Mouse (Mus musculus): ENCODE results near the gene Txlnb.
"Not testable (repeated sequence)": the region's sequence is repeated elsewhere in the genome, so short reads cannot be mapped to it uniquely, and the experiment has no call there.

Txlnb gene

DNA sequence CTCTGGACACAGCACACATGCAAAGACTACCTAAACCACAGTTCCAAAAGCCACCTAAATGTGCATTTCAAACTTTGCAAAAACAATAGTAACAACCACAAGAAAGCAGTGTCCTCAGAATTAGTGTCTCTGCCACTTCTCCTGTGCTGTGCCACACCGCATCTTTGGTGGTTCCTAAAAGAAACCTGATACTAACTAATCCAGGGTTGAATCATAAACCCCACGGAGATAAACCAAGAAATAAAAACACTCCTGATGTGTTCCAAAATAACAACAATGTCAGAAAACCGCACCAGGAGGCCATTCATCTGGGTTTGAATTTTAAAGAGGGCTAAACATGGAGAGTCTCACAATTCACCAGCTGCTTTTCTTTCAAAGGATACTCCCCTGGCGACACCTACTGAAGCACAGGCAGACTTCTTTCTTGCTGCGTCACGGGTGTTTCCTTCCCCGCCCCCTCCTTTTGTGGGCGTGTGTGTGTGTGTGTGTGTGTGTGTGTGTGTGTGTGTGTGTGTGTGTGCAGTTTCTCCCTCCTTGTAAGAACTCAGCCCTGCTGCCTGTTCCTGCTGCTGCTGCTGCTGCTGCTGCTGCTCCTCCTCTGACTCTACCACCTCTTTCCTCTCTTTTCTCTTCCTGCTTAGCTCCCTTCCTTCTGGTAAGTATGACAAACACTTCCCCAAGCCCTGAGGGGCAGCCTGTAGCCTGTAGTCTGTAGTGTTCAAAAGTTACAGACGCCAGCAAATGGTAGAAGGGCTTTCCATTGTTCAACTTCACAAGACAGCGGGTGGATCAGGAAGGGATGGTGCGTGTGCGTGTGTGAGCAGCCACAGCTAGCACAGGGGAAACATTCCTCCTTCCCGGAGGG lies at the start of gene Txlnb:
Gene Txlnb, plus strand, starts transcription at position 460 of the 865 bp plus-strand sequence.
- DNase-seq (ENCODE audit: low read depth, low spot score) = peak; percentile 80

- no peak for DNase-seq (ENCODE audit: low read depth, low spot score)
Measured at GRCm38 (mm10) chr10:17752478-17752877, 43.5 kb upstream of the Txlnb start.

DNA sequence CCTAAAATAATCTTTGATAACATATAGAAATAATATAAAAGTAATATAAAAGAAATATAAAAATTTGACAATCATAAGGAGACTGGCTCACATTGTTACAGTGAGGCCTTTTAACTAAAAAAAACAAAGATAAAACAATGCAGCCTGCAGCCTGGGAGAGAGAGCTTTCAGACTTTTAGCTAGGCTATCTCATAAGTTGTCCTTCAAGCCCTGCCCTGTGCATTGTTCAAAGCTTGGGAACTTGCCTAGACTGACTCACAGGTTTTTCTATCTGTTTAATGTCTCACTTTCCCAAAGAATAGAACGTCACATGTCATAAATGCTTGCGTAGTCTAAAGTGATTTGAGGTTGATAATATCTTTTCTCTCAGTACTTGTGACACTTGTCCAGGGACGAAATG lies 36.3 kb upstream of the Txlnb start:
- DNase-seq (ENCODE audit: low read depth, low spot score) = no peak

- DNase-seq (ENCODE audit: low read depth, low spot score) = peak; percentile 59
Measured at GRCm38 (mm10) chr10:17760750-17761613, 35.0 kb upstream of the Txlnb start.

- DNase-seq (ENCODE audit: low read depth, low spot score) = no peak
Measured at GRCm38 (mm10) chr10:17761652-17762051, 34.4 kb upstream of the Txlnb start.

- no peak for DNase-seq (ENCODE audit: low read depth, low spot score)
Measured at GRCm38 (mm10) chr10:17762946-17763345, 33.1 kb upstream of the Txlnb start.

DNA sequence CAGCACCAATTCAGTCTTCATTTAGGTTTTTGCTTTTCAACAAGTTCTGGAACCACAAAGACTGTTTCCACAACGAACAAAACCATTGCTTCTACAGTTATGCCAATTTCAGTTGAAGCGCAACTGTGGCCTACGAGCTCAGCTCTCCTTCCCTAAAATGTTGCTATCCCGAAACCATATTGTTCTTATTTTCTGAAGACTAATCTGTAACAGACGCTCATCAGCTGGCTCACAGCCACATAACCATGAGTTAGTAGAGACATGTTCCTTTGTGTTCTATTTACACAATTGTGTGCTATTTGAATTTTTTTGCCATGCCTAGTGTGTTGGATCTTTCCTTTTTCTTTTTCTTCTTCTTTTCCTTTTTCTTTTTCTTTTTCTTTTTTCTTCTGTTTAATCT lies 26.2 kb upstream of the Txlnb start:
- no peak for DNase-seq (ENCODE audit: low read depth, low spot score)

GRCm38 (mm10) chr10:17772364-17772763 lies 23.7 kb upstream of the Txlnb start:
- DNase-seq (ENCODE audit: low read depth, low spot score) = peak; percentile 17

DNA sequence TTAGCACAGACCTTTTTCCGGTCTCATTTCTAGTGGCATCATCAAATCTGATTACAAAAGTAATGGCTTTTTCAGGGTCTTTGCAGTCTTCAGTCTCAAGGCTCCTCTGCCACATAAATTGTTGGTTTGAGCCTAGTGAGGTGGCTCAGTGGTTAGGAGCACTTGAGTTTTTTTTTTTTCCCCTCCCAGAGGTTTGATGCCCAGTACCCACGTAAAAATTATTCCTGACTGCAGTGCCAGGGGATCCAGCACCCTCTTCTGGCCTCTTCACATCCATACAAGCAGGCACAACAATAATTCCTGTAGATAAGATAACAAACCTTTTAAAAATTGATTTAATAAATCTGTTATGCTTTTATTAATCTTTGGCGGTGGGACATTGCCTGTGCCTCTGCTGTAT lies 21.7 kb upstream of the Txlnb start:
- no peak for DNase-seq (ENCODE audit: low read depth, low spot score)

DNA sequence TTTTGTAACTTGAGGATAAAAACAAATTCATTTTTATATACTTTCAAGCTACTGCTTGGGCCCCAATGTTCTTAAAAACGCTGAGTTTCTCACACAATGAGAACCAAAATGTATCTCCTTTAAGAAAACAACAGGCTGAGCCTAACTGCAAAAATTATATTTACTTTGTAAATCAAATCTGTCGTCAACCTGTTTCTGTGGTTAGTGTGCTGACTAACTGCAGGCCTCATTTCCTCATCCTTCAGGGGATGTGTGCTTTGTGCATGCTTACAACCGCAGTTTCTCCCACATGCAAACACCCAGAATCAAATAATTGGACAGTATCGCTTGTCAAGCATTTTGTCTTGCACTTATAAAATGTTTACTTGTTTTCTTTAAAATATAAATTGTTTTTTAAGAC lies 20.9 kb upstream of the Txlnb start:
- no peak for DNase-seq (ENCODE audit: low read depth, low spot score)

GRCm38 (mm10) chr10:17776684-17777083 lies 19.3 kb upstream of the Txlnb start:
- not testable (repeated sequence) for DNase-seq (ENCODE audit: low read depth, low spot score)

- no peak for DNase-seq (ENCODE audit: low read depth, low spot score)
Measured at GRCm38 (mm10) chr10:17786771-17787170, 9.3 kb upstream of the Txlnb start.

- no peak for DNase-seq (ENCODE audit: low read depth, low spot score)
Measured at GRCm38 (mm10) chr10:17787938-17788337, 8.1 kb upstream of the Txlnb start.

GRCm38 (mm10) chr10:17788347-17788746 lies 7.7 kb upstream of the Txlnb start:
- DNase-seq (ENCODE audit: low read depth, low spot score) = no peak

- no peak for DNase-seq (ENCODE audit: low read depth, low spot score)
Measured at GRCm38 (mm10) chr10:17793926-17794325, 2.1 kb upstream of the Txlnb start.

GRCm38 (mm10) chr10:17794443-17794842 lies 1.6 kb upstream of the Txlnb start:
- DNase-seq (ENCODE audit: low read depth, low spot score) = no peak

DNA sequence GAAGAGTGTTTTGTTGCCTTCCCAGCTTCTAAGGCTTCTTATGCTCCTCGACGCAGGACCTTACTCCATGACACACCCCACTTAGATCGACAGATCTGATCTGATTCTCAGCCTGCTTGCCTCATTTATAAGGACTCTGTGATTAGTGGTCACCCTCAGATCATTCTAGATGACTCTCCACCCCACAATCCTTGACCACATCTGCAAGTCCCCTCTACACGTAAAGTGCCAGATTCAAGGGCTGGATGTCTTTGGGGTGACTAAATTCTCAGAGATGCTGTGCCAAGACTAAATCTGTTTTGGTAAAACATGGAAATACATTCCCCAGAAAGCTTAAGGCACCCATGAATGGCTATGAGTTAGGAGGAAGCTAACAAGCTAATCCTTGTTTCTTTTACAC lies 799 bp upstream of the Txlnb start:
- no peak for DNase-seq (ENCODE audit: low read depth, low spot score)

DNA sequence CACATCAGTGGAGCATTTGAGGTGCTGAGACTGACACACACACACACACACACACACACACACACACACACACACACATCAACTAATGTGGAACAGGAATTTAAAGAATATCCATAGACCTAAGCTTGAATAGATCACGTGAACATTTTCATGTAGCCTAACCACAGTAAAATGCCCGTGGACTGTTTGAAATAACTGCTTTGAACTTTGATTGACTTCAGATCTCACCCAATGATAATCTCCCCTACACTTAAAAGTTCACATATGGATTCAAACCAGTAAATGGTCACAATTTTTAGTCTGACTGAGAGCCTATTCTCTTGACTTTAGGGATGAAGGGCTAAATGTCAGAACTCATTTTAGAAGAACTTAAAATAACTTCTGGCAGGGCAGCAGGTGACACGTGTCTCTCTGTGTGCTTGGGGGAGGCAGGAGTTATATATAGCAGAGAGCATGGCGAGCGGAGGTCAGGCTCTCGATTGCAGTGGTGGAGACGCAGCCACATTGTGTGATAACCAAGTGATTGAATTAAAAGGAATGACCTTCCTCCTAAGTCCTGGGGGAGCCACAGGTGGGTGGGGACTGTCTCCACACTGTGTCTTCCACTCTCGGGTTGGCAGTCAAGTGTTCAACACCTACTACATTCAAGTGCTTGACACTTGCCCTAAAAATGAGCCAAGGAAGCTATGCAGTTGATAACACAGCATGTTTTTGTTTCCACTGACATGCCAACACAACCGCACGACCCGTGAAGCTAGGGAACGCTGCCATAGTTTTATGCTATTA lies 1.0 kb downstream of the Txlnb start:
- DNase-seq (ENCODE audit: low read depth, low spot score) = peak; percentile 18

DNA sequence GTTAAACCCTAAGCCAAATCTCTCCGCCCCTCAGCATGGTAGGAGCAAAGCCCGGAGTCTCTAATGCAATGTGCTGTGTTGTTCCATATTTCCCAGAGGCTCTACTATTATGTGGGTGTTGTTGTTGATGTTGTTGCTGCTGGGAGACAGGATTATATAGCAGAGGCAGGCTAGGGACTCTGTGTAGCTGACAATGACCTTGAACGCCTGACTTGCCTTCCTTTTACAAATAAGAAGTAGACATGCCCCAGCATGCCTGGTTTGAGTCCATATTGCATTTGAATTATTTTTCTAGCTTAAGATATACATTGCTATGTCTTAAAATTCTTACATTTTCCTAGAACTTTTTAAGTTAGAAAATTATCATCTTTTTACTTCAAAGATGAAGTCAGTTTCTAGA lies 1.7 kb downstream of the Txlnb start:
- DNase-seq (ENCODE audit: low read depth, low spot score) = peak; percentile 59

DNA sequence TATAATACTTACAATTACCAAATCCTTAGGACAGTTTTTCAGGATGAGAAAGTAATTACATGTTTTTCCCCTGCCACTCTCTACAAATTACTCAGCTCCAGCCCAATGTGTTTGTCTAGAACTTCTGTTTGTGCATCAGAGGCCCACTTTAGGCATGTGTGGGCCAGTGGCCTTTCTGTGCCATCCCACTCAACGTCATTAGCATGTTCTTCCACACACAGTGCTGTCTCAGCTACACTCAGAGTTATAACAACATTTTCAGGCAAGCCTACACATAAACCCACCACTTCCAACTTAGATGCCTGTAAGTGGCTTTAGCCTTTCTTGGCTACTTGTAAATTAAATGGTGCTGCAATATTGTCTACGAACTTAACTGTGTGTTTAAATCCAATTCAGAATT lies 5.8 kb downstream of the Txlnb start:
- DNase-seq (ENCODE audit: low read depth, low spot score) = no peak

- DNase-seq (ENCODE audit: low read depth, low spot score) = peak; percentile 91
Measured at GRCm38 (mm10) chr10:17808526-17808925, 12.5 kb downstream of the Txlnb start.

GRCm38 (mm10) chr10:17815052-17815451 lies 19.0 kb downstream of the Txlnb start:
- no peak for DNase-seq (ENCODE audit: low read depth, low spot score)
